Mouse (Mus musculus): ENCODE data around the gene Vil1. TPM values are rescaled to one million over a fixed set of nuclear protein-coding genes. Genes with fewer than 3 reads are reported as not detected.
A peak's percentile ranks its signal among the peaks of the same experiment; 100 is the strongest.

Gene Vil1
- polyA plus RNA-seq, 1 experiment from 2014 or later, result 0.27 TPM

DNA sequence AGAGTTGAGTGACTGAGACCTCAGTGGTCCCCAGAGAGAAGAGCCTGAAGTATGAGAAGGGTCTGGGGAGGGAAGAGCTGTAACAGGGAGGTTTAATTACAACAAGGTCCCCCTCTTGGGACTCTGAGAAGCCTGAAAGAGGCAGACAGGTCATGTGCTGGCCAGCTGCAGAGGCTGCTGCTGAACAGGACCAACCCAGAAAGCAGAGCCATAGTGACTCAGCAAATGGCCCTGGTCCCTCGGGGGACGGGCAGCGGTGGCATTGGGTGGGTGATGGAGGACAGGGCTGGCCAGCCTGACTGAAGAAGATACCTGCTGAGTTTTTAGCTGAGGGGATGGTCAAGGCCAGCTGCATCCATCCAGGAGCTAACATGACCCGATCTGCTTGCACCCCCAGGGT lies 32.8 kb upstream of the Vil1 start:
- H3K4me1 ChIP-seq, result no peaks in the 10 kb centered on the region
- H3K27ac ChIP-seq (replicated peaks), result no peak overlapping the region
- no peak overlapping the region for H3K4me2 ChIP-seq (replicated peaks)
- H3K36me3 ChIP-seq, result no peaks in the 10 kb centered on the region
- no peaks in the 10 kb centered on the region for H3K27me3 ChIP-seq
- ATAC-seq (replicated peaks), result no peak
- no peak overlapping the region for H3K9ac ChIP-seq (replicated peaks)
- H3K9me3 ChIP-seq, result no peaks in the 10 kb centered on the region
- 79% methylated on average over 4 of the region's 4 CpGs for WGBS
- no peak overlapping the region for H3K4me3 ChIP-seq

DNA sequence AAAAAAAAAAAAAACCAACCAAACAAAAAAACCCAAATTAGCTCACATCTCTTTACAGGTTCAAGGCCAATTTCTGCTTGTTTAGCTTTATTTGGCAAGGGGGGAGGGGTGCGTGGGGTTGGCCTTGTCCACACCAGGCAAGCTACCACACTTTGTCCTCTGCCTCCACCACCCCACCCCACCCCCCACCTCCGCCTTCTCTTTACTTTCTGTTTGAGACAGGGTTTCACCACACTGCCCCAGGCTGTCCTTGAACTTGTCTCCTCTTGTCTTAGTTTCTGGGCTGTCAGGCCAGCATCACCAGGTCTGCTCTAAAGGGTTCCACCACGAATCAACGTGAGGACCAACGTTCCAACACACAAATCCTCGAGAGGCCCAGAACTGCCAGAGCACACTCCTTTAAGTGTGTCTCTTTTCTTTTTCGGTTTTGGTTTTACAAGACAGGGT lies 30.1 kb upstream of the Vil1 start:
- Histone ChIP-seq H3K4me1 (no peaks in the 10 kb centered on the region), H3K9me3 (no peaks in the 10 kb centered on the region), H3K27me3 (no peaks in the 10 kb centered on the region), H3K4me3 (no peak overlapping the region), H3K4me2 (replicated peaks) (no peak overlapping the region), H3K9ac (replicated peaks) (no peak overlapping the region), H3K36me3 (no peaks in the 10 kb centered on the region), H3K27ac (replicated peaks) (no peak overlapping the region)
- ATAC-seq (replicated peaks), result no peak
- WGBS, result 89% methylated on average over 7 of the region's 7 CpGs

DNA sequence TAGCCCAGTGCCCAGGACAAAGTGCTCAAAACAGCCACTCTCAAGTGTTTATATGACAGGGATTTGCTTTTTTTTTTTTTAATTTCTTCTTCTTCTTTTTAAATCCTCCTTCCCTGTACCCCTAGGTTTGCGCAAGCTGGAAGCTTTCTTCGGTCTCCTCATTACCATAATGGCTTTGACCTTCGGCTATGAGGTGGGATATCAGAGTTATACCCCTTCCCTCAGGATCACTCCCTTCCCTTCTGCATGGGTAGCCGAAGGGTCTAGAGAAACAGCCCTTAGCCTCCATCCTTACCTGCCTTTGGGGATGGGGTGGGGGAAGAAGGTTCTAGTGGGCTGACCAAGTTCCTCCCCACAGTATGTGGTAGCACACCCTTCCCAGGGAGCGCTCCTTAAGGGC lies 28.7 kb upstream of the Vil1 start:
- no peak for ATAC-seq (replicated peaks)
- WGBS, result 91% methylated on average over 5 of the region's 5 CpGs
- Histone ChIP-seq H3K4me2 (replicated peaks) (no peak overlapping the region), H3K27me3 (no peaks in the 10 kb centered on the region), H3K9ac (replicated peaks) (no peak overlapping the region), H3K27ac (replicated peaks) (no peak overlapping the region), H3K9me3 (no peaks in the 10 kb centered on the region), H3K4me3 (no peak overlapping the region), H3K36me3 (no peaks in the 10 kb centered on the region), H3K4me1 (no peaks in the 10 kb centered on the region)

DNA sequence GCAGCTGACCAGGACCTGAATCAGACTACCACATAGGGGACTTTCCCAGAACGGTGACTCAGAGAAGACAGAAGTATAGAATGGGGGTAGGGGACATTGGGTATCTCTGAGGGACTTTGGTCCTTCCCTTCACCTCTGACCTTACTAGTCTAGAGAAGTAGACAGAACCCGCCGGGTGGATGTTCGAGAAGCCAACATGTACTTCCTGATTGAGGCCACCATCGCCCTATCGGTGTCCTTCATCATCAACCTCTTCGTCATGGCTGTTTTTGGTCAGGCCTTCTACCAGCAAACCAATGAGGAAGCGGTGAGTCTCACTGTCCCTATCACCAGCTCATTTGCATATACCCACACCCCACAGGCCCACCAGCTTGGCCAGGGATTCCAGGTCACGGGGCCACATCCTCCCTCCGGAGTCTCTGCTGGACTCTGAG lies 27.6 kb upstream of the Vil1 start:
- no peak overlapping the region for H3K4me2 ChIP-seq (replicated peaks)
- H3K4me1 ChIP-seq, result peaks cover 3% of the 10 kb centered on the region
- no peaks in the 10 kb centered on the region for H3K36me3 ChIP-seq
- H3K27ac ChIP-seq (replicated peaks), result no peak overlapping the region
- no peak overlapping the region for H3K9ac ChIP-seq (replicated peaks)
- H3K9me3 ChIP-seq, result no peaks in the 10 kb centered on the region
- WGBS, result 97% methylated on average over 10 of the region's 10 CpGs
- no peak overlapping the region for H3K4me3 ChIP-seq
- ATAC-seq (replicated peaks), result no peak
- no peaks in the 10 kb centered on the region for H3K27me3 ChIP-seq

DNA sequence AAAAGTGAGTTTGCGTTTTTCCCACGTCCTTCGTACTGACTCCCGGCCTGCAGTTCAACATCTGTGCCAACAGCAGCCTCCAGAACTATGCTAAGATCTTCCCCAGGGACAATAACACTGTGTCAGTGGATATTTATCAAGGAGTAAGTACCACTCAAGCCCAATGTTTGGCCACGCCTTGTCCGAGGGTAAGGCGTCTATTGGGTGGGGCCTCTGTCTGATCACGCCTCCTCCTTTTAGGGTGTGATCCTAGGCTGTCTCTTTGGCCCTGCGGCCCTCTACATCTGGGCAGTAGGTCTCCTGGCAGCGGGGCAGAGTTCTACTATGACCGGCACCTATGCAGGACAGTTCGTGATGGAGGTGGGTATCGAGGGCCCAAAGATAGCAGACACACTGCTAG lies 25.8 kb upstream of the Vil1 start:
- 92% methylated on average over 13 of the region's 13 CpGs for WGBS
- no peak overlapping the region for H3K4me3 ChIP-seq

DNA sequence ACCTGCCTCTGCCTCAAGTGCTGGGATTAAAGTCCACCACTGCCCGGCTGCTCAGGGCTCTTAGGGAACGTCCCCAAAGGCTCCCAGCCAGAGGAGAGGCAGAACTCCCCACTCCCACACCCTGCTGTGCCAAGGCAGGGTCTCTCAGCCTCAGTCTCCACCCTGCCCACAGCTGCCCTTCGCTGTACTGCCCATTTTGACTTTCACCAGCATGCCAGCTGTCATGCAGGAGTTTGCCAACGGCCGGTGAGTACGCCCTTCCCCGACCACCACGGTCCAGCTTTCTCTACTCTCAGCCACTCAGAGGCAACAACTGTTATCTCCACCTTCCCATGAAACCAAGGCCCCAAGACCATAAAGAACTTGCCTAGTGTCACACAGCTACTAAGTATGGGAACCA lies 24.7 kb upstream of the Vil1 start:
- Histone ChIP-seq H3K4me3 (no peak overlapping the region), H3K4me1 (peaks cover 10% of the 10 kb centered on the region), H3K9me3 (no peaks in the 10 kb centered on the region), H3K36me3 (no peaks in the 10 kb centered on the region), H3K27ac (replicated peaks) (no peak overlapping the region), H3K27me3 (no peaks in the 10 kb centered on the region), H3K9ac (replicated peaks) (no peak overlapping the region), H3K4me2 (replicated peaks) (no peak overlapping the region)
- WGBS, result 90% methylated on average over 8 of the region's 8 CpGs
- no peak for ATAC-seq (replicated peaks)

More for the DNA sequence above, 25.8 kb upstream of the Vil1 start:
- Histone ChIP-seq H3K36me3 (no peaks in the 10 kb centered on the region), H3K9ac (replicated peaks) (no peak overlapping the region), H3K4me1 (peaks cover 10% of the 10 kb centered on the region), H3K27ac (replicated peaks) (no peak overlapping the region), H3K4me2 (replicated peaks) (no peak overlapping the region), H3K27me3 (no peaks in the 10 kb centered on the region), H3K9me3 (no peaks in the 10 kb centered on the region)
- no peak for ATAC-seq (replicated peaks)

DNA sequence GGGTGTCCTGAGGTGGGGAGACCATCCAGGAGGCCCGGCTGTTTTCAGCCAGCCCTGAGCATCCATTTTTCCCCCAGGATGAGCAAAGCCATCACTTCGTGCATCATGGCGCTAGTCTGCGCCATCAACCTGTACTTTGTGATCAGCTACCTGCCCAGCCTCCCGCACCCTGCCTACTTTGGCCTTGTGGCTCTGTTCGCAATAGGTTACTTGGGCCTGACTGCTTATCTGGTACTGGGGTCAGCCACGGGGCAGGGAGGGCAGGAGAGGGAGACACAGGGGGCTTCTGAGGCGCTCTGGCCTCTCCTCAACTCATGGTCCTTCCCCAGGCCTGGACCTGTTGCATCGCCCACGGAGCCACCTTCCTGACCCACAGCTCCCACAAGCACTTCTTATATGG lies 24.1 kb upstream of the Vil1 start:
- no peaks in the 10 kb centered on the region for H3K9me3 ChIP-seq
- H3K4me1 ChIP-seq, result peaks cover 15% of the 10 kb centered on the region
- H3K27me3 ChIP-seq, result no peaks in the 10 kb centered on the region
- H3K4me2 ChIP-seq (replicated peaks), result no peak overlapping the region
- H3K4me3 ChIP-seq, result no peak overlapping the region
- no peaks in the 10 kb centered on the region for H3K36me3 ChIP-seq
- H3K9ac ChIP-seq (replicated peaks), result no peak overlapping the region
- WGBS, result 96% methylated on average over 10 of the region's 10 CpGs
- no peak overlapping the region for H3K27ac ChIP-seq (replicated peaks)
- ATAC-seq (replicated peaks), result no peak

DNA sequence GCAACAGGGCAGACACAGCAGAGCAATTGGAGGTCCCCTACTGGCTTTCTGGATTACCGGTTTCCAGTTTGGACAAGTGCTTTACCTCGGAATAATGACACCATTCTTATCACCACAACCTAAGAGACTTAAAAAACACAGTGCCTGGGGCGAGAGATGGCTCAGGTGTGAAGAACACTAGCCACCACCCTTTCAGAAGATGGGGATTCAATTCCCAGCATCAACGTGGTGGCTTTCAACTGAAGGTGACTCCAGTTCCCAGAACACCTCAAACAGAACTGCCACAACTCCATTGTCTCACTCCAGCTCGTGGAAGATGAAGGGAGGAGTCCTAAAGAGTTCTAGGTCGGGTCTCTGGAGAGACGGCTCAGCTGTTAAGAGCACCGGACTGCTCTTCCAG lies 23.6 kb upstream of the Vil1 start:
- Histone ChIP-seq H3K4me1 (peaks cover 19% of the 10 kb centered on the region), H3K27me3 (no peaks in the 10 kb centered on the region), H3K4me2 (replicated peaks) (no peak overlapping the region), H3K36me3 (no peaks in the 10 kb centered on the region), H3K4me3 (no peak overlapping the region), H3K27ac (replicated peaks) (no peak overlapping the region), H3K9me3 (no peaks in the 10 kb centered on the region), H3K9ac (replicated peaks) (no peak overlapping the region)
- ATAC-seq (replicated peaks), result no peak
- WGBS, result 88% methylated on average over 8 of the region's 8 CpGs

DNA sequence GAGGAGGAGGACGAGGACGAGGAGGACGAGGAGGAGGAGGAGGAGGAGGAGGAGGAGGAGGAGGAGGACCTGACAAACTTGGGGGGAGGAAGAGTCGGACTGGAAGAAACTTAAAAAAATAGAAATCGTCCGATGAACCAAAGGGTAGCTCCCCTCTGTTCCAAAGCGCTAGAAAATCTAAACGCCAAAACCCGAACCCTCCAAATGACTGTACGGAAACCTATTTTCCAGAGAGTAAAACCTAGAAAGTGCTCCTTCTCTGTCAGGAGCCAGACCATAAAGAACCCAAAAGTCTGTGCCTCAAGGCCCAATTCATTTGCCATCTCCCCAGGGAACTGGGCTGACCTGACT lies 22.8 kb upstream of the Vil1 start:
- H3K27me3 ChIP-seq, result no peaks in the 10 kb centered on the region
- no peaks in the 10 kb centered on the region for H3K36me3 ChIP-seq
- H3K4me3 ChIP-seq, result peak overlapping the region; percentile 86
- H3K9me3 ChIP-seq, result no peaks in the 10 kb centered on the region
- H3K9ac ChIP-seq (replicated peaks), result peak overlapping the region; percentile 70
- 68% methylated on average over 7 of the region's 10 CpGs for WGBS
- peaks cover 27% of the 10 kb centered on the region for H3K4me1 ChIP-seq
- ATAC-seq (replicated peaks), result no peak
- peak overlapping the region; percentile 97 for H3K27ac ChIP-seq (replicated peaks)
- peak overlapping the region; percentile 77 for H3K4me2 ChIP-seq (replicated peaks)

DNA sequence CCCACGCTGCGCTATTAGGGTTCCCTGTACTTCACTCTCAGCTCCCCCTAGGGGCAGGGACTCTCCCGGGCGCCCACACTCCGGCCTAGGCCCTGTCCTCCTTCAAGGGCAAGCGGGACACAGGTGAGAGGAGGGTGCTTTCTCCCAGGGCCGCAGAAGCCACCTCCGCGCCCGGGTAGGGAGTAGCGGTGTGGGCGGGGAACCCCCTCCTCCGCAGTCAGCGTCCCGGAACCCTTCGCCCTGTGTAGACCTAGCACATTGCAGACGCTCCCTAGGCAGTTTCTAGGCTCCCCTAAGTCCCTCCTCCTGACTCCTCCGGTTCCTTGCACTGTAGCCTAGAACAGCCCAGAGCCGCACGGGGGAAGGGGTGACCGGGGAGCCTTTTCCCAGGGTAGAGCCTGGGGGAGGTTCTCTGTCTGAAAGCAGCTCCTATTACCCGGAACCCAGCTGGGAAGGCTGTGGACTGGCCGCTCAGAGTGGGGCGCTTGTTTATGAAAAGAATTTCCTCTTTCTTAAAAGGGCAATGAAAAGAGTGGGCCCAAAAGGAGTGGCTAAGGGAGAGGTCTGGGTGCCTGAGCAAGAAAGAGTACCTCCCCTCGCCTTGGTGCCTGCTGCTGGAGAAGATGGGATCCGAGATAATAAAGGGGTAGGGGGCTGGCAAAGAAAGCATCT lies 22.3 kb upstream of the Vil1 start:
- Histone ChIP-seq H3K27me3 (no peaks in the 10 kb centered on the region), H3K4me2 (replicated peaks) (peak overlapping the region; percentile 77), H3K36me3 (no peaks in the 10 kb centered on the region), H3K27ac (replicated peaks) (peak overlapping the region; percentile 97), H3K9ac (replicated peaks) (peak overlapping the region; percentile 70), H3K4me1 (peaks cover 28% of the 10 kb centered on the region), H3K4me3 (peak overlapping the region; percentile 86), H3K9me3 (no peaks in the 10 kb centered on the region)
- WGBS, result under 1% methylated on average over 26 of the region's 26 CpGs
- ATAC-seq (replicated peaks), result peak; percentile 91

DNA sequence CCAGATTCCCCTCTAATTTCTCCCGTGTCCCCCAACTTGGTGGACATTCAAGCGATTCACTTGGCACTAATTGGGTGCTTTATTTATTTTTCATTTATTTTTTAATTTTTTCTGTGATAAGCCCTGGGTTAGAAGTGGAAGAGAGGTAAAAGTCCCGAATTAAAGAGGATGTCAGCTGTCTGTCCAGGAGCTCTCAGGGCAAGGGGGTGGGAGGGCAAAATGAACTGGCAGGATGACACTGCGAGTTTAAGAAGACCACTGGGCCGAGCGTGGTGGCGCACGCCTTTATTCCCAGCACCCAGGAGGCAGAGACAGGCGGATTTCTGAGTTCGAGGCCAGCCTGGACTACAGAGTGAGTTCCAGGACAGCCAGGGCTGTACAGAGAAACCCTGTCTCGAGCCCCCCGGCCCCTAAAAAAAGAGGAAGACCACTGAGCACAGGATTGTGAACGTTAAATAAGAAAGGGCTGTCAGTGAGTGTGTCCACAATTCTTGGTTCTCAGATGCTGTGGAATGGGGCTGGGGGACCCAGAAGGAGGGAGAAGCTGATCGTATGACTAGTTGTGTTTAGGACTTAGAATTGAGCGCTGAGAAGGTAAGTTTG lies 21.7 kb upstream of the Vil1 start:
- H3K27ac ChIP-seq (replicated peaks), result peak overlapping the region; percentile 97

DNA sequence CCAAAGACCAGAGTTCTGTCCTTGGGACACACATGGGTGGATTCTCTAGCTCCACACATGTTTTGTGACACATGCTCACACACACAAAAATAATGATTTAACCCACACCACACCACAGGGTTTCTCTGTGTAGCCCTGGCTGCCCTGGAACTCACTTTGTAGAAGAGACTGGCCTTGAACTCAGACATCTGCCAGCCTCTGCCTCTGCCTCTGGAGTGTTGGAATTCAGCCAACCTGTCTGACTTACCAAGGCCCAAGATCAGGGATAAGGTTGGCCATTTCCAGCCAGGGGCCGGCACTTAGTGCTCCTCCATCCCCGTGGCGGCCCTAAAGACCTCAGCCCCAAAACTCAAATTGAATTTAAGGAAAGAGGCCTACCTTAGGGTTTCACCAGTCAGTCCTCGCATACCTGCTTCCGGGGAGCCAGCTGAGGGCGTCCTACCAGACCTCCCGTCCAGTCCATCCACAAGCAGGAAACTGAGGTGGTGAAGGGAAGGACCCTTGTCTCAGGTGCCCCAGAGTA lies 20.7 kb upstream of the Vil1 start:
- ATAC-seq (replicated peaks), result no peak
- 76% methylated on average over 7 of the region's 7 CpGs for WGBS

More for the DNA sequence above, 21.7 kb upstream of the Vil1 start:
- Histone ChIP-seq H3K4me3 (peak overlapping the region; percentile 86), H3K4me1 (peaks cover 34% of the 10 kb centered on the region), H3K4me2 (replicated peaks) (peak overlapping the region; percentile 77), H3K36me3 (no peaks in the 10 kb centered on the region), H3K9me3 (no peaks in the 10 kb centered on the region), H3K27me3 (no peaks in the 10 kb centered on the region), H3K9ac (replicated peaks) (no peak overlapping the region)
- WGBS, result 53% methylated on average over 15 of the region's 15 CpGs
- no peak for ATAC-seq (replicated peaks)

More for the DNA sequence above, 20.7 kb upstream of the Vil1 start:
- Histone ChIP-seq H3K27me3 (no peaks in the 10 kb centered on the region), H3K27ac (replicated peaks) (no peak overlapping the region), H3K4me2 (replicated peaks) (no peak overlapping the region), H3K9ac (replicated peaks) (no peak overlapping the region), H3K36me3 (no peaks in the 10 kb centered on the region), H3K4me1 (peaks cover 43% of the 10 kb centered on the region), H3K4me3 (no peak overlapping the region), H3K9me3 (no peaks in the 10 kb centered on the region)
